Mouse (Mus musculus) midbrain, embryonic 15.5 days (tissue): Measurements from ENCODE around the gene Fuz. TPM values are rescaled to one million over a fixed set of nuclear protein-coding genes. Genes with fewer than 3 reads are reported as not detected.

Source experiments
- ATAC-seq: fragments of 200-750 bp; cut with Nextera tagmentation; replicated peaks from 2 replicates; pipeline ENCODE4 v1.8.0; 2017; ENCODE audit warnings: moderate TSS enrichment
- H3K27ac ChIP-seq: fragments of 300-500 bp; sonication (generic); 2 replicates; pipeline ENCODE4 v1.5.1; 2015; ENCODE audit warnings: mild to moderate bottlenecking, inconsistent platforms
- H3K27me3 ChIP-seq: fragments of 300-500 bp; sonication (generic); replicated peaks from 2 replicates; pipeline ENCODE4 v1.6.1; 2015; ENCODE audit warnings: inconsistent platforms
- H3K36me3 ChIP-seq: fragments of 300-500 bp; sonication (generic); replicated peaks from 2 replicates; pipeline ENCODE4 v1.6.1; 2015; ENCODE audit warnings: inconsistent platforms
- H3K4me1 ChIP-seq: fragments of 300-500 bp; sonication (generic); 2 replicates; pipeline ENCODE4 v1.6.1; 2015; ENCODE audit warnings: inconsistent platforms
- H3K4me2 ChIP-seq: fragments of 300-500 bp; sonication (generic); 2 replicates; pipeline ENCODE4 v1.6.1; 2015; ENCODE audit warnings: inconsistent platforms, mild to moderate bottlenecking, moderate library complexity
- H3K4me3 ChIP-seq: fragments of 300-500 bp; sonication (generic); 2 replicates; pipeline ENCODE4 v1.5.1; 2015; ENCODE audit warnings: mild to moderate bottlenecking, inconsistent platforms
- H3K9ac ChIP-seq: fragments of 300-500 bp; sonication (generic); 2 replicates; pipeline ENCODE4 v1.6.1; 2015; ENCODE audit warnings: mild to moderate bottlenecking, inconsistent platforms
- H3K9me3 ChIP-seq: fragments of 300-500 bp; sonication (generic); 2 replicates; pipeline ENCODE4 v1.6.1; 2016; ENCODE audit warnings: inconsistent platforms
- WGBS: fragments of 180-500 bp; shearing (Covaris S2); methylation state at CpG from one replicate; pipeline ENCODE4 v1.1.7; 2015; ENCODE audit warnings: mixed read lengths; 5-methylcytosine and 5-hydroxymethylcytosine counted together
- microRNA counts: library from miRNA; unstranded; fragments of <30 nt; microRNA quantifications from one replicate; lab custom pipeline; 2016
- microRNA-seq: library from miRNA; unstranded; fragments of <30 nt; microRNA quantifications from one replicate; pipeline ENCODE4, GENCODE M21; 2016
- polyA plus RNA-seq: library from polyadenylated mRNA; unstranded; fragments of >200 nt; fragmentation: Nextera tagmentation; extraction: Ambion mirVana; gene quantifications from 2 replicates; pipeline ENCODE4 v1.2.1, GENCODE M21; 2015

Fuz gene
- polyA plus RNA-seq, 1 experiment from 2014 or later = 20.3 TPM

DNA sequence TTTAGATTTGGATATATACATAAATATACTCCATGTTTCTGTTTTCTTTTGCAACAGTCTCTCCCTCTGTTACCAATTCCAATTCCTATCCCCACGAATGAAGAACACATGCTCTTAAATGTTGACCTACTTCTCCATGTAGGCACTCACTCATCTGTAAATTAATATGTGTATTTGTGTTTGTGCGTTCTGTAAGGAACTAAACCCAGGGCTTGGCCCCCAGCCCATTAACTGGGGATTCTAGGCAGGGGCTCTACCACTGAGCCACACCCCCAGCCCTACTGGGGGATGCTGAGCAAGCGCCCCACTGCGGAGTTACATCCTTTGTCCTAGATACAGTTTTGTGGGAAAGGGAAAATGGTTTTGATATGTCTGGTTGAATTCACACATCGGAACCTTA is 23.2 kb downstream of the Fuz start:
- WGBS = 89% methylated on average over 5 of the region's 5 CpGs
- no peaks in the 10 kb centered on the region for H3K4me1 ChIP-seq
- no peak overlapping the region for H3K4me2 ChIP-seq
- no peak overlapping the region for H3K27ac ChIP-seq
- H3K36me3 ChIP-seq = peaks cover 25% of the 10 kb centered on the region; the same call in 1 of the 2 replicates
- H3K9me3 ChIP-seq = no peaks in the 10 kb centered on the region
- no peak for ATAC-seq
- H3K9ac ChIP-seq = no peak overlapping the region
- H3K4me3 ChIP-seq = no peak overlapping the region
- H3K27me3 ChIP-seq = no peaks in the 10 kb centered on the region

DNA sequence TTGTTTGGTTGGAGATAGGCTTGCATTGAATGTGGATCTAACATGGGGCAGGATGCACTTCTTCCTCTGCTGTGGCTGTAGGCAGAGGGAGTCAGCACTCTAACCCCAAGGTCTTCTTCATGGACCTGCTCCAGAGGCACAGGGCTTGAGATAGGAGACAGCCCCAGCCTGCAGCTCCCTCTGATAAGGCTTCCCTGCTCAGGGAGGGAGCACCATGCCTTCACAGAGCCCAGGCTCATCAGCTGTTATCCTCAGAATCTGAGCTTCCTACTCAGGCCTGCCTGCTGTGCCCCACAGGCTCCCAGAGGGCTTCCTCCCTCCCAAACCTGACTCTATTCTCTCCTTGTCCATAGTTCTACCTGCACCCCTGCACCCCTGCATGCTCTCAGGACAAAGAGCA is 26.7 kb downstream of the Fuz start:
- Histone ChIP-seq H3K27me3 (no peaks in the 10 kb centered on the region), H3K36me3 (peaks cover 20% of the 10 kb centered on the region; the same call in 1 of the 2 replicates), H3K9ac (no peak overlapping the region), H3K27ac (no peak overlapping the region), H3K4me2 (no peak overlapping the region), H3K4me1 (peaks cover 13% of the 10 kb centered on the region), H3K9me3 (no peaks in the 10 kb centered on the region), H3K4me3 (no peak overlapping the region)
- no peak for ATAC-seq

DNA sequence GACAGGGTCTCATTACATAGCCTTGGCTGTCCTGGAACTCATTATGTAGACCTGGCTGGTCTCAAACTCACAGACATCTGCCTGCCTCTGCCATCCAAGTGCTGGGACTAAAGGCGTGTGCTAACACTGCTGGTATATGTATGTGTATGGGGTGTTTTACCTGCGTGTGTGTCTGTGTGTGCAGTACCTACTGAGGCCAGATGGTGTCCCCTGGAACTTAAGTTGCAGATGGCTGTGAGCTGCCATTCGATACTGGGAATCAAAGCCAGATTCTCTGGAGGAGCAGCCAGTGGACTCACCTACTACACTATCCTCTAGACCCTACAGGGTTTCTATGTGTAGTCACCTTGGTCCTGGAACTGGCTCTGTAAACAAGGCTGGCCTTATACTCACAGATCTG is 29.6 kb downstream of the Fuz start:
- ATAC-seq = no peak
- Histone ChIP-seq H3K4me3 (no peak overlapping the region), H3K4me1 (peaks cover 29% of the 10 kb centered on the region), H3K27ac (no peak overlapping the region), H3K4me2 (no peak overlapping the region), H3K9me3 (no peaks in the 10 kb centered on the region), H3K36me3 (peaks cover 20% of the 10 kb centered on the region; the same call in 1 of the 2 replicates), H3K9ac (no peak overlapping the region), H3K27me3 (no peaks in the 10 kb centered on the region)
- WGBS = 80% methylated on average over 3 of the region's 3 CpGs

DNA sequence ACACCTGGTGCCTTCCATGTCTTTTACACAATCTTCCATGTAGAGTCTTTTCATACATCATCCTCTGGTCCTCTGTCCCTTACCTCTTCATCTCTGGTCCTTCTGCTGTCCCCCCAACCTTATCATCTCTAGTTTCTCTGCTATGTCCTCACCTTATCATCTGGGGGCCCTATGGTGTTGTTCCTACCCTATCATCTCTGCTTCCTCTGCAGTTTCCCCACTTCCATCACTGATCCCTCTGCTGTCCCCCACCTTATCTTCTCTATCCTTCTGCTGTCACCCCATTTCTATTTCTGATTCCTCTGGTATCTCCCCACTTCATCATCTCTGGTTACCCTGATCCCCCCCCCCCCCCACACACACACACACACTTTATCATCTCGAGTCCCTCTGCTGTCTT is 32.7 kb downstream of the Fuz start:
- Histone ChIP-seq H3K4me3 (peak overlapping the region; percentile 93), H3K27ac (peak overlapping the region; percentile 86; the same call in 1 of the 2 replicates), H3K4me1 (peaks cover 32% of the 10 kb centered on the region), H3K9ac (peak overlapping the region; percentile 98), H3K27me3 (no peaks in the 10 kb centered on the region), H3K9me3 (no peaks in the 10 kb centered on the region), H3K4me2 (peak overlapping the region; percentile 71), H3K36me3 (peaks cover 6% of the 10 kb centered on the region; the same call in 1 of the 2 replicates)
- no peak for ATAC-seq
- WGBS = 7% methylated on average over 1 of the region's 1 CpGs

DNA sequence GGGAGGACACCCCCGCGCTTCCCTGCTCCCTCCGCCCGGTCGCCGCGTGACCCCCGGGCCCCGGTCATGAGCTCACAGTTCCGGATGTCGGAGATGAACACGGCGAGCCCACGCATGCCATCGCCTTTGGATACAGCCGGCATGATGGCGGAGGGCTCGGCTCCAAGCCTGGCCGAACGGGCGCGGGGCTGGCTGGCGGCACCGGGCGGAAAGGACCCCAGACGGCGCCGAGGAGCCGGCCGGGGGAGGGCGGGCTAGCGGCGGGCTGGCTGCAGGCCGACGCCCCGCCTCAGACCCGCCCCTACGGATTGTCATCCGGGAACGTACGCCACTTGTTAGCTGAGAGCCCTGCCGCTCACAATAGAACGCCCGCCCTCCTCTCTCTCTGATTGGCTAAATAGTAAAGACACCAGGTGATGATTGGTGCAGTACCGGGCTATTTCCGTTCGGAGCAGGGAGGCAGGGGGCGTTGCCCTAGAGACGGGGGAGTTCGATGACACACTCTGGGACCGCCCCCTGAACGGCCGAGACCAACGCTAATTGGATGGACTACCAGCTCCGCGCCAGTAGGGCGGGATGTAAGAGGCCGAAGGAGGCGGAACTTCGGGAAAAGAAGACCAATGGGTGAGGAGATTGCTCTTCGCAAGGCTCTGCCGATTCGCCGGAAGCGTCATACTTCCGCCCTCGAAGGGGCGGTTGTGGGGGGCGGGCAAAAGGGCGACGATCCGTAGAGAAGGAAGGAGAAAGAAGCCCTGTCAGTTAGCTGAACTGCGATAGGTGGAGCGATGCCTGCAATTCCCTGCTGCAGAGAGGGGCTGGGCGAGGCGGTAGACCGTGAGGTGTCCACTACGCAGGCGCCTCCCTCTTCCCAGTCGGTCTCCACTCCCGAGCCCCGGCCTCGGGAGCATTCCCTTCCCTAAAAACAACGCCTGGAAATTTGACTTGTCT is 33.6 kb downstream of the Fuz start, which contains the start of gene Ap2a1:
TSS of gene Ap2a1 (minus strand) at position 293 of the 948 bp plus-strand sequence.
- Histone ChIP-seq H3K4me3 (peak within 1 kb of the TSS; percentile 93), H3K9ac (peak within 1 kb of the TSS; percentile 98), H3K9me3 (no peaks in the 10 kb centered on the region), H3K36me3 (0 out of 2 replicates have a peak, but pooled peaks cover under 1% of the 10 kb centered on the region), H3K4me1 (peaks cover 32% of the 10 kb centered on the region), H3K27ac (peak within 1 kb of the TSS; percentile 96), H3K27me3 (no peaks in the 10 kb centered on the region), H3K4me2 (peak within 1 kb of the TSS; percentile 71)
- ATAC-seq = peak; percentile 99
- WGBS = under 1% methylated on average over 83 of the region's 84 CpGs

DNA sequence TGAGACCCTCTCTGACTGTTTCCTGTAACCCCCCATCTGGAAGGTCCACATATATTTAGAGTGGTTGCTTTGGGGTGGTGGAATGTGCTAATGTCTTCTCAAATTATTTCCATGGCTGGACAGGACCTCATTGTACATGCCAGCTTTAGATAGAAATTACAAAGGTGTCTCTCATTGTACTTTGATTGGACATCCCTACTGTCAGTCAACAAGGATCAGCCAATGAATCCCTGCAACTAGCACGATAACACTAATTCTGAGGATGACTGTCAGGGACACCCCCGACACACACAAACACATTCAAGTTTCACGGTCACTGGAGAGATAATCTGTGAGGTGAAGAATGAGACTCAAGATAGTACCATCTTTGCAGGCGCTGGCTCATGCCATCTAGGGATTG is 42.8 kb downstream of the Fuz start:
- Histone ChIP-seq H3K9ac (no peak overlapping the region), H3K9me3 (no peaks in the 10 kb centered on the region), H3K4me3 (no peak overlapping the region), H3K27me3 (no peaks in the 10 kb centered on the region), H3K36me3 (no peaks in the 10 kb centered on the region), H3K4me1 (no peaks in the 10 kb centered on the region), H3K27ac (no peak overlapping the region), H3K4me2 (no peak overlapping the region)
- 92% methylated on average over 4 of the region's 4 CpGs for WGBS
- no peak for ATAC-seq

DNA sequence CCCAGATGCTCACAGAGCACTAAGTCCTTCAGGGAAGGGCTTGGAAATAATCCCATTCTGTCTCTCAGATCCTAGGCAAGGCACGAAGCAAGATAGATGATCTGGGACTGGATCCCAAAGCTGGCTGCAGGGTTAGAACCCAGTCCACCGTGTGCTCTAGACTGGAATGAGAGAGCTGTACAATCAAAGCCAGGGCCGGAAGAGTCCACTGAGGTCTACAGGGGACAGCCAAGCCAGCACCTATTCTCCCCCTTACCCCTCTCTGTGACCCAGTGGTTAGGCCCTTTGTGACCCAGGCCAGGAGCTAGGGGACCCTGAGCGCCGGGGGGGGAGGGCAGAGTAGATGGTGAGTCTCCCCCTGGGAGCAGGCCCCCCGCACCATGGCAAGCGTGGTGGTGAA is 47.0 kb downstream of the Fuz start, which contains the start of gene Tsks:
TSS of gene Tsks (plus strand) at position 301 of the 400 bp plus-strand sequence.
- Histone ChIP-seq H3K4me1 (no peaks in the 10 kb centered on the region), H3K27ac (no peak within 1 kb of the TSS), H3K27me3 (no peaks in the 10 kb centered on the region), H3K9ac (no peak within 1 kb of the TSS), H3K4me3 (no peak within 1 kb of the TSS), H3K9me3 (no peaks in the 10 kb centered on the region), H3K36me3 (no peaks in the 10 kb centered on the region), H3K4me2 (no peak within 1 kb of the TSS)
- 79% methylated on average over 7 of the region's 7 CpGs for WGBS
- ATAC-seq = no peak

DNA sequence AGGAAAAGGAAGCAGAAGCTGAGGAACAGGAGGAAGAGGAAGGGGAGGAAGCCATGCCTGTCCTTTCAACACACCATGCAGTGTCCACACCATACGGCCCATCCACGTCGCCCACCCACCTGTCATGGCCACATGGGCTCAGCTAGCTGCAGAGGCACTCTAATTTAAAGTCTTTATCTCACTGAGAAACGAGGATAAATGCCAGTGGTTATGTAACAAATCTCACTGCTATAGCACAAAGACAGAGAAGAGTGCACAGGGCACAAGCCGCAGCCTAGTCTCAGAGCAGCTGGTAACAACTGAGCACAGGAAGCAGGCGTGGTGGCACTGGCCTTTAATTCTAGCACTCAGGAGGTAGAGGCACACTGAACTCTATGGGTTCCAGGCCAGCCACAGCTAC is 54.0 kb downstream of the Fuz start:
- ATAC-seq = no peak
- no peak overlapping the region for H3K4me2 ChIP-seq
- H3K9me3 ChIP-seq = no peaks in the 10 kb centered on the region
- H3K9ac ChIP-seq = no peak overlapping the region
- H3K36me3 ChIP-seq = no peaks in the 10 kb centered on the region
- H3K27me3 ChIP-seq = peaks cover 26% of the 10 kb centered on the region
- H3K27ac ChIP-seq = no peak overlapping the region
- 78% methylated on average over 6 of the region's 6 CpGs for WGBS
- no peak overlapping the region for H3K4me3 ChIP-seq
- peaks cover 16% of the 10 kb centered on the region for H3K4me1 ChIP-seq

DNA sequence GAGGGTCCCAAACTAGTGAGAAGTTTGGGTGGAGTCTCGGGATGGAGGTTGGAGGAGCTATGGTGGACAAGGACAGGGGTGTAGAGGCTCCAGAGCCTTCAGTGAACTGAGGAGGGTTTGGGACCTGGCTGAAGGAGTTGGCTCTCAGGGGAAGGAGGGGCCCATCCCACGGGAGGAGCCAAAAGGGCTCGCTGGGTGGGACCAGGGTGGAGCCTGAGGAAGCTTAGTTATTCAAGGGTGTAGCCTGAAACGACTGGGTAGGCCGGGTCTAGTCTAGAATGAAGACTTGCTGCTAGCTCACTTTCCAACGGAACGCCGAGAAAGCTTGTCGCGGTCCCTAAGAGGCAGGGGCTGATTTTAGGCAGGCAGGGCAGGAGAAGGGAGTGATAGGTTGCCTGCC is 56.1 kb downstream of the Fuz start:
- no peak overlapping the region for H3K9ac ChIP-seq

More for the DNA sequence above, 56.1 kb downstream of the Fuz start:
- H3K36me3 ChIP-seq = no peaks in the 10 kb centered on the region
- under 1% methylated on average over 10 of the region's 10 CpGs for WGBS
- no peak overlapping the region for H3K27ac ChIP-seq
- H3K4me1 ChIP-seq = peaks cover 16% of the 10 kb centered on the region
- no peaks in the 10 kb centered on the region for H3K9me3 ChIP-seq
- ATAC-seq = peak; percentile 31; the same call in 1 of the 2 replicates
- H3K4me2 ChIP-seq = peak overlapping the region; percentile 69
- peak overlapping the region; percentile 37 for H3K4me3 ChIP-seq
- peaks cover 26% of the 10 kb centered on the region for H3K27me3 ChIP-seq

MicroRNAs within 50 kb of the gene (microRNA counts, 519-probe panel; counts per million panel counts)
- not detected for microRNA mmu-miR-707 (lab: Ali Mortazavi, UCI)

Small RNAs within 50 kb of the gene (microRNA-seq; reads per million reads assigned to microRNA genes)
- gene Mir707 = not detected

Other genes with a start within 250 kb of the Fuz start
- 2.3 and 2.9 TPM in 2 replicates for gene Myh14, start 225.2 kb upstream of the Fuz start, polyA plus RNA-seq
- not detected in 2 replicates for gene Izumo2, start 187.3 kb upstream of the Fuz start, polyA plus RNA-seq
- gene Vrk3, start 147.7 kb upstream of the Fuz start, polyA plus RNA-seq = 28.4 and 29.7 TPM in 2 replicates
- gene Zfp473, start 145.0 kb upstream of the Fuz start, polyA plus RNA-seq = 1.4 and 1.5 TPM in 2 replicates
- gene Nup62, start 80.0 kb upstream of the Fuz start, polyA plus RNA-seq = 49.9 and 52.7 TPM in 2 replicates
- gene Il4i1, start 79.7 kb upstream of the Fuz start, polyA plus RNA-seq = 1.6 and 2.2 TPM in 2 replicates
- gene Atf5, start 79.4 kb upstream of the Fuz start, polyA plus RNA-seq = 2.8 and 3.9 TPM in 2 replicates
- 89.7 and 91.1 TPM in 2 replicates for gene Akt1s1, start 47.1 kb upstream of the Fuz start, polyA plus RNA-seq
- 121 and 122 TPM in 2 replicates for gene Tbc1d17, start 47.0 kb upstream of the Fuz start, polyA plus RNA-seq
- gene Pnkp, start 38.9 kb upstream of the Fuz start, polyA plus RNA-seq = 30.5 and 32.8 TPM in 2 replicates
- 517 and 553 TPM in 2 replicates for gene Ptov1, start 26.3 kb upstream of the Fuz start, polyA plus RNA-seq
- 179 TPM in 2 replicates for gene Med25, start 3.4 kb upstream of the Fuz start, polyA plus RNA-seq
- gene Ap2a1, start 33.4 kb downstream of the Fuz start, polyA plus RNA-seq = 122 and 140 TPM in 2 replicates
- gene Tsks, start 47.1 kb downstream of the Fuz start, polyA plus RNA-seq = 0.11 and 0.21 TPM in 2 replicates
- 56.5 and 58.2 TPM in 2 replicates for gene Cpt1c, start 78.8 kb downstream of the Fuz start, polyA plus RNA-seq
- gene Prmt1, start 90.5 kb downstream of the Fuz start, polyA plus RNA-seq = 697 and 717 TPM in 2 replicates
- 61.9 and 66.8 TPM in 2 replicates for gene Irf3, start 101.6 kb downstream of the Fuz start, polyA plus RNA-seq
- 10.0 and 12.3 TPM in 2 replicates for gene Bcl2l12, start 102.6 kb downstream of the Fuz start, polyA plus RNA-seq
- gene Scaf1, start 120.3 kb downstream of the Fuz start, polyA plus RNA-seq = 54.5 and 56.7 TPM in 2 replicates
- gene Rras, start 121.9 kb downstream of the Fuz start, polyA plus RNA-seq = 12.5 and 15.2 TPM in 2 replicates
- 16.2 and 18.1 TPM in 2 replicates for gene Prr12, start 156.8 kb downstream of the Fuz start, polyA plus RNA-seq
- 67.2 and 72.1 TPM in 2 replicates for gene Nosip, start 166.3 kb downstream of the Fuz start, polyA plus RNA-seq
- gene Prrg2, start 166.6 kb downstream of the Fuz start, polyA plus RNA-seq = 15.7 and 15.9 TPM in 2 replicates
- 55.4 and 62.2 TPM in 2 replicates for gene Rcn3, start 196.1 kb downstream of the Fuz start, polyA plus RNA-seq
- 32.0 and 36.8 TPM in 2 replicates for gene Fcgrt, start 207.8 kb downstream of the Fuz start, polyA plus RNA-seq
- gene Rps11, start 228.4 kb downstream of the Fuz start, polyA plus RNA-seq = 742 and 762 TPM in 2 replicates
- gene Rpl13a, start 232.7 kb downstream of the Fuz start, polyA plus RNA-seq = 582 and 606 TPM in 2 replicates
- gene Gm45713, start 240.2 kb downstream of the Fuz start, polyA plus RNA-seq = not detected in 2 replicates
- gene Flt3l, start 240.4 kb downstream of the Fuz start, polyA plus RNA-seq = 2.1 and 2.3 TPM in 2 replicates